Mouse (Mus musculus) cerebellum, adult 9-10 months (tissue): ENCODE data around the gene Kyat3.

Experiments
- DNase-seq: peaks from one replicate; pipeline ENCODE4 v3.0.0; 2022

The Kyat3 gene

GRCm38 (mm10) chr3:142749131-142749530 lies 48.3 kb downstream of the Kyat3 start:
- no peak for DNase-seq

- no peak for DNase-seq
These were observed 54.4 kb downstream of the Kyat3 start for GRCm38 (mm10) chr3:142755132-142755867.

GRCm38 (mm10) chr3:142757841-142758240 lies 57.0 kb downstream of the Kyat3 start:
- DNase-seq = no peak

GRCm38 (mm10) chr3:142758593-142758992 lies 57.7 kb downstream of the Kyat3 start:
- DNase-seq = no peak

- DNase-seq = no peak
These were observed 59.5 kb downstream of the Kyat3 start for GRCm38 (mm10) chr3:142760356-142760755.

GRCm38 (mm10) chr3:142764995-142765777 lies 64.3 kb downstream of the Kyat3 start, which contains the start of gene Gtf2b:
Gtf2b (plus strand) TSS chr3:142765045.
- DNase-seq = peak; percentile 86

- DNase-seq = peak; percentile 18
These were observed 64.9 kb downstream of the Kyat3 start for GRCm38 (mm10) chr3:142765778-142766165.

- no peak for DNase-seq
These were observed 67.6 kb downstream of the Kyat3 start for GRCm38 (mm10) chr3:142768498-142768897.

- no peak for DNase-seq
These were observed 69.7 kb downstream of the Kyat3 start for GRCm38 (mm10) chr3:142770518-142770917.

- DNase-seq = no peak
These were observed 72.8 kb downstream of the Kyat3 start for GRCm38 (mm10) chr3:142773538-142774191.

GRCm38 (mm10) chr3:142777227-142777626 lies 76.4 kb downstream of the Kyat3 start:
- no peak for DNase-seq

- no peak for DNase-seq
These were observed 85.7 kb downstream of the Kyat3 start for GRCm38 (mm10) chr3:142786423-142787072.

- no peak for DNase-seq
These were observed 94.7 kb downstream of the Kyat3 start for GRCm38 (mm10) chr3:142795587-142795986.
